Mouse (Mus musculus): ENCODE results near the gene Gmeb2.

DNA sequence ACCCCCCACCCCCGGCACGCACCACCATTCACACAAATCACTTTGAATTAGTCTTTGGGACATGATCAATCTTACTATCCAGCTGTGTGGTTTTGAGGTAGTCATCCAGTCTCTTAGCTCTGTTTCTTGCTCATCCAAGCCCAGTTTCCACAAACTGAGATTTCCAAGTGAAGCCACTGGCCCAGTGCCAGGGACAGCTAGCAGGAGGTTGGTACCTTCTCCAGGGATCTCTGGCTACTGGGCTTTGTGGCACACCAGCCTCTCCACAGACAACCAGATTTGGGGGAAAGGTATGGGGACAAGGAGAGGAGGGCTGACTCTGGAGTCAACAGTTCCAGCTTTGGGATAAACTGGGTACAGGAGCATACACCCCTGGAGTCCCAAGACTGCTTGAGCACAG, 67.5 kb downstream of the Gmeb2 start:
- no peak for TF ChIP-seq CTCF (IDR thresholded peaks at IDR 0.05; ENCODE audit: low read depth, low read length)
- no peak for TF ChIP-seq POLR2A (IDR thresholded peaks at IDR 0.05; ENCODE audit: insufficient read depth, low read length)
